Mouse (Mus musculus): ENCODE results near the gene Svs4. TPM values are rescaled to one million over a fixed set of nuclear protein-coding genes. Genes with fewer than 3 reads are reported as not detected.
A peak's percentile ranks its signal among the peaks of the same experiment; 100 is the strongest.
"Not testable (repeated sequence)": the region's sequence is repeated elsewhere in the genome, so short reads cannot be mapped to it uniquely, and the experiment has no call there.

The Svs4 gene
- not detected in 2 replicates for total RNA-seq (2021)
- long read RNA-seq, result 0 reads

DNA sequence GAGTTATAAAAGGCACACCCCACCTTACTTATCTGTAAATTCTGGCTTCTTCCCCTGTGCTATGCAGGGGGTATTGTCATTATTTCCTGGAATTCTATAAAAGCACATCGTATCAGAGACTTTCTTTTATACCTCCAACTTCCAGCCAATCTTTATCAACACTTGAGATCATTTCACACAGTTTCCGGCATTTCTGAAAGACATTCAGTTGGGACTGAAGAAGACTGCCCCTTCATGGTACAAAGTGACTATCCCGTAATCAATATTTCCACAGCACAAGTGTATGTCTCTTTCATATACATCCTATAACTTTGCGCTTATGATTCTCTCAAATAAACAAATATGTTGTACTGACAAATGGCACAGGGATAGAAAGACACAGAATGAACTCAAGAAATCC is at the start of gene Svs4:
Svs4 (minus strand) TSS at position 101 of the 400 bp plus-strand sequence.
- no peak for DNase-seq

DNA sequence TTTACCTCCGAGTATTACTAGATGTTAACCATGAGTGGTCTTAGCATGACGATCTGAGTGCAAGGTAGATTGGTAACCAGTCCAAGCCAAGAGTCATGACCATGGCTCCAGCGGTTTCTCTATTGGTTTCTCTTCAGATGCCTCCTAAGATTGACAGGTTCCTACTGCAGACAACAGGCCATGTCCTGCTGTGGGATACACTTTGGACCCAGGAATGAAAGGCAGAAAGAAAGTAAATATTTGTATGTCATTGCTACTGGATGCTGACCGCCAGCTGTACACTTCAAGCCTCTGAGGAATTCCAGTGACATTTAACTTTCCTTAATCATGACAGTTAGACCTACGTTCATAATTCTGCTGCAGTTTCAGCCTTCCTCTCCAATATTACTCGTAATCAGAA is 42.7 kb upstream of the Svs4 start:
- DNase-seq, result no peak

DNA sequence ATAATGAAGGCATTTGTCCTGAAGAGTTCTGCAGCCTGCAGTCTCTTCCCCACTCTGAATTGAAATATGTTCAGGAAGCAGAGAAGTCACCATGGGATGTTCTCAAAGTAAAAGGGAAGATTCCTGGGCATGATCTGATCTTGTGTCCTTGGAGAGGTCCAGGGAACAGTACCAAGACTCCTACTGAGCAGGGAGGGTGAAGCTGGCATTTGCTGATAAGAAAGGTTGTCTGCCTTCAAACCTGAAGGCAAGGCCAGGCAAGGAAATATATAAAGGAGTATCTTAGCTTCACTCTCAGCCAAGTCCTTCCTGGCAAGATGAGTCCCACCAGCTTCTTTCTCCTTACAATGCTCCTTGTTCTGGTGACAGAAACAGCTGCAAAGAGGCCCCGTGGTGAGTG is 38.2 kb upstream of the Svs4 start, which contains the start of gene Svs6:
Svs6 (plus strand) TSS at position 301 of the 400 bp plus-strand sequence.
- not testable (repeated sequence) for DNase-seq

DNA sequence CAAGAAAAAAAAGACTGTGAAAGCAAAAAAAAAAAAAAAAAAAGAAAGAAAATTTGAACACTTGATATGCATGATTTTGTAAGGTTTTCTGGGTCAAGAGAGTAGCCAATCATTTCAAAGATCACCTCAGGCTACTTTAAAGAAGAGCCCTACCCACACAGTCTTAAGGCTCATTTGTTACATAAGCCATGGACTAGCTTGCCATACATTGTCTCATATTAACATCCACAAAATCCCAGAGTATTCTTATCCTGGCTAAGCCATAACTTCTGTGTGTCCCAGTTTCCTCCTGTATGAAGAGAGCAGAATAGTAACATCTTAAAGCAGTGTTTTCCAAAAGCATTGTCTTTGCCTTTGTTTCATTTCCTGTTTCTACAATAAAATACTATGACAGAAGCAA is 37.2 kb upstream of the Svs4 start:
- not testable (repeated sequence) for DNase-seq

GRCm38 (mm10) chr2:164312599-164312998 is 34.3 kb upstream of the Svs4 start:
- no peak for DNase-seq

DNA sequence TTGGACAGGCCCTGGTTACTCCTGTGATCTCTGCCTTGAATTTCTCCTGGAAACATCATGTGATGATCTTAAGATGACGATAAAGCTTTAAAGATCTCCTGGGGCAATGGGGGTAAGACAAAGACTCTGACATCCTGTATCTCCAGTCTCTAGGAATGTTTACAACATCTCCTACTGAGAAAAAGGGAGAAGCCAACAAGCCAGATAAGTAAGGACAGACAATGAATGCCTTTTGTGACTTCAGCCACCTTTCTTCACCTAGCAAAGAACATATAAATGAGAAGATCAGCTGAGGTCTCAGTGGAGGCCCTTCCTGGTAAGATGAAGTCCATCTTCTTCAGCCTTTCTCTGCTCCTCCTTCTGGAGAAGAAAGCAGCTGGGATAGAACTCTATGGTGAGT is 10.7 kb upstream of the Svs4 start, which contains the start of gene Svs3a:
Svs3a (plus strand) TSS at position 301 of the 400 bp plus-strand sequence.
- DNase-seq, result not testable (repeated sequence)

DNA sequence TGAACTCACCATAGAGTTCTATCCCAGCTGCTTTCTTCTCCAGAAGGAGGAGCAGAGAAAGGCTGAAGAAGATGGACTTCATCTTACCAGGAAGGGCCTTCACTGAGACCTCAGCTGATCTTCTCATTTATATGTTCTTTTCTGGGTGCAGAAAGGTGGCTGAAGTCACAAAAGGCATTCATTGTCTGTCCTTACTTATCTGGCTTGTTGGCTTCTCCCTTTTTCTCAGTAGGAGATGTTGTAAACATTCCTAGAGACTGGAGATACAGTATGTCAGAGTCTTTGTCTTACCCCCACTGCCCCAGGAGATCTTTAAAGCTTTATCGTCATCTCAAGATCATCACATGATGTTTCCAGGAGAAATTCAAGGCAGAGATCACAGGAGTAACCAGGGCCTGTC is 21.7 kb downstream of the Svs4 start, which contains the start of gene Svs3b:
Svs3b (minus strand) TSS at position 101 of the 400 bp plus-strand sequence.
- DNase-seq, result not testable (repeated sequence)

GRCm38 (mm10) chr2:164238366-164238765 is 39.9 kb downstream of the Svs4 start, which contains the start of gene Svs2:
TSS of gene Svs2 (minus strand) at chr2:164238466.
- DNase-seq, result no peak

GRCm38 (mm10) chr2:164232671-164233070 is 45.6 kb downstream of the Svs4 start:
- DNase-seq, result no peak

GRCm38 (mm10) chr2:164228361-164229070 is 49.7 kb downstream of the Svs4 start:
- DNase-seq, result peak; percentile 12

Other genes starting within 250 kb of the Svs4 start
- gene Stk4, start 208.1 kb downstream of the Svs4 start, total RNA-seq (2021), result 34.7 and 42.5 TPM in 2 replicates
- 44.3 and 46.8 TPM in 2 replicates for gene Tomm34, start 207.3 kb downstream of the Svs4 start, total RNA-seq (2021)
- gene Kcns1, start 107.3 kb downstream of the Svs4 start, total RNA-seq (2021), result not detected in 2 replicates
- not detected in 2 replicates for gene Wfdc5, start 95.7 kb downstream of the Svs4 start, total RNA-seq (2021)
- gene Wfdc12, start 87.9 kb downstream of the Svs4 start, total RNA-seq (2021), result 2.6 TPM in 1 of 2 replicates, not detected in the other
- not detected in 2 replicates for gene Wfdc15a, start 78.3 kb downstream of the Svs4 start, total RNA-seq (2021)
- not detected in 2 replicates for gene Wfdc15b, start 56.8 kb downstream of the Svs4 start, total RNA-seq (2021)
- not detected in 2 replicates for gene Svs2, start 40.0 kb downstream of the Svs4 start, total RNA-seq (2021)
- gene Svs3b, start 21.8 kb downstream of the Svs4 start, total RNA-seq (2021), result not detected in 2 replicates
- not detected in 2 replicates for gene Svs3a, start 10.8 kb upstream of the Svs4 start, total RNA-seq (2021)
- gene Svs6, start 38.3 kb upstream of the Svs4 start, total RNA-seq (2021), result not detected in 2 replicates
- 0.73 and 3.9 TPM in 2 replicates for gene Svs5, start 54.3 kb upstream of the Svs4 start, total RNA-seq (2021)
- 5.2 and 7.9 TPM in 2 replicates for gene Slpi, start 110.6 kb upstream of the Svs4 start, total RNA-seq (2021)
- gene Rbpjl, start 124.7 kb upstream of the Svs4 start, total RNA-seq (2021), result not detected in 2 replicates
- gene Matn4, start 126.7 kb upstream of the Svs4 start, total RNA-seq (2021), result 0.73 and 1.3 TPM in 2 replicates
- 75.1 and 82.0 TPM in 2 replicates for gene Sdc4, start 165.4 kb upstream of the Svs4 start, total RNA-seq (2021)
- 27.0 and 30.0 TPM in 2 replicates for gene Sys1, start 178.5 kb upstream of the Svs4 start, total RNA-seq (2021)
- gene Gm20458, start 182.5 kb upstream of the Svs4 start, total RNA-seq (2021), result 4.0 TPM in 1 of 2 replicates, not detected in the other
- gene Trp53tg5, start 195.3 kb upstream of the Svs4 start, total RNA-seq (2021), result not detected in 2 replicates
- 6.3 and 6.4 TPM in 2 replicates for gene Dbndd2, start 207.6 kb upstream of the Svs4 start, total RNA-seq (2021)
- gene Pigt, start 219.1 kb upstream of the Svs4 start, total RNA-seq (2021), result 98.3 and 99.7 TPM in 2 replicates

Measured in adrenal gland, postnatal 25 days (tissue).